Mouse (Mus musculus): ENCODE data around the gene Zyx. TPM values are rescaled to one million over a fixed set of nuclear protein-coding genes. Genes with fewer than 3 reads are reported as not detected.

The Zyx gene
- polyA plus RNA-seq, 1 experiment from 2014 or later = 60.2 TPM

- Histone ChIP-seq H3K27me3 (ENCODE audit: control insufficient read depth, insufficient read depth, low read length) (peaks cover 2% of the 10 kb centered on the region), H3K9me3 (ENCODE audit: control insufficient read depth, low read length) (no peaks in the 10 kb centered on the region), H3K4me3 (ENCODE audit: low read depth, low read length) (no peak overlapping the region), H3K9ac (ENCODE audit: low read length) (no peak overlapping the region), H3K27ac (ENCODE audit: low read depth, low read length) (no peak overlapping the region), H3K4me1 (ENCODE audit: control insufficient read depth, insufficient read depth, low read length) (no peaks in the 10 kb centered on the region), H3K4me2 (no peak overlapping the region), H3K36me3 (ENCODE audit: control insufficient read depth, insufficient read depth, low read length) (no peaks in the 10 kb centered on the region)
- DNase-seq (ENCODE audit: low spot score, missing footprints) (no peak), ATAC-seq (ENCODE audit: low FRiP score) (no peak)
- WGBS = 41% methylated on average over 3 of the region's 3 CpGs
Observed at GRCm38 (mm10) chr6:42379551-42379950, 30.1 kb downstream of the Zyx start.

- 3% methylated on average over 8 of the region's 8 CpGs for WGBS
- Histone ChIP-seq H3K4me3 (ENCODE audit: low read depth, low read length) (no peak overlapping the region), H3K36me3 (ENCODE audit: control insufficient read depth, insufficient read depth, low read length) (no peaks in the 10 kb centered on the region), H3K27me3 (ENCODE audit: control insufficient read depth, insufficient read depth, low read length) (no peaks in the 10 kb centered on the region; the same call in 1 of the 2 replicates), H3K4me2 (no peak overlapping the region), H3K4me1 (ENCODE audit: control insufficient read depth, insufficient read depth, low read length) (no peaks in the 10 kb centered on the region), H3K9me3 (ENCODE audit: control insufficient read depth, low read length) (no peaks in the 10 kb centered on the region), H3K9ac (ENCODE audit: low read length) (0 out of 2 replicates have a peak overlapping the region, but pooled peaks have one; percentile 27), H3K27ac (ENCODE audit: low read depth, low read length) (no peak overlapping the region)
- DNase-seq (ENCODE audit: low spot score, missing footprints) (peak; percentile 88), ATAC-seq (ENCODE audit: low FRiP score) (peak; percentile 47; the same call in 1 of the 2 replicates)
Observed at GRCm38 (mm10) chr6:42380416-42381144, 31.1 kb downstream of the Zyx start.

GRCm38 (mm10) chr6:42381221-42381620, 31.8 kb downstream of the Zyx start:
- DNase-seq (ENCODE audit: low spot score, missing footprints) = peak; percentile 86
- H3K27me3 ChIP-seq (ENCODE audit: control insufficient read depth, insufficient read depth, low read length) = no peaks in the 10 kb centered on the region; the same call in 1 of the 2 replicates
- H3K9ac ChIP-seq (ENCODE audit: low read length) = no peak overlapping the region
- 28% methylated on average over 2 of the region's 2 CpGs for WGBS
- no peak overlapping the region for H3K4me3 ChIP-seq (ENCODE audit: low read depth, low read length)
- no peak overlapping the region for H3K27ac ChIP-seq (ENCODE audit: low read depth, low read length)
- no peak overlapping the region for H3K4me2 ChIP-seq
- no peaks in the 10 kb centered on the region for H3K9me3 ChIP-seq (ENCODE audit: control insufficient read depth, low read length)
- no peaks in the 10 kb centered on the region for H3K4me1 ChIP-seq (ENCODE audit: control insufficient read depth, insufficient read depth, low read length)
- no peak for ATAC-seq (ENCODE audit: low FRiP score)
- H3K36me3 ChIP-seq (ENCODE audit: control insufficient read depth, insufficient read depth, low read length) = no peaks in the 10 kb centered on the region

GRCm38 (mm10) chr6:42381916-42382381, 32.5 kb downstream of the Zyx start:
- Histone ChIP-seq H3K27me3 (ENCODE audit: control insufficient read depth, insufficient read depth, low read length) (no peaks in the 10 kb centered on the region), H3K9ac (ENCODE audit: low read length) (no peak overlapping the region), H3K4me2 (no peak overlapping the region), H3K9me3 (ENCODE audit: control insufficient read depth, low read length) (no peaks in the 10 kb centered on the region), H3K4me3 (ENCODE audit: low read depth, low read length) (no peak overlapping the region), H3K36me3 (ENCODE audit: control insufficient read depth, insufficient read depth, low read length) (no peaks in the 10 kb centered on the region), H3K27ac (ENCODE audit: low read depth, low read length) (no peak overlapping the region), H3K4me1 (ENCODE audit: control insufficient read depth, insufficient read depth, low read length) (no peaks in the 10 kb centered on the region)
- WGBS = 76% methylated on average over 9 of the region's 9 CpGs
- DNase-seq (ENCODE audit: low spot score, missing footprints) (peak; percentile 68), ATAC-seq (ENCODE audit: low FRiP score) (no peak)

GRCm38 (mm10) chr6:42383360-42383759, 33.9 kb downstream of the Zyx start:
- Histone ChIP-seq H3K4me3 (ENCODE audit: low read depth, low read length) (no peak overlapping the region), H3K4me2 (no peak overlapping the region), H3K4me1 (ENCODE audit: control insufficient read depth, insufficient read depth, low read length) (no peaks in the 10 kb centered on the region), H3K36me3 (ENCODE audit: control insufficient read depth, insufficient read depth, low read length) (no peaks in the 10 kb centered on the region), H3K27ac (ENCODE audit: low read depth, low read length) (no peak overlapping the region), H3K27me3 (ENCODE audit: control insufficient read depth, insufficient read depth, low read length) (no peaks in the 10 kb centered on the region), H3K9ac (ENCODE audit: low read length) (no peak overlapping the region), H3K9me3 (ENCODE audit: control insufficient read depth, low read length) (no peaks in the 10 kb centered on the region)
- WGBS = 91% methylated on average over 5 of the region's 5 CpGs
- DNase-seq (ENCODE audit: low spot score, missing footprints) (peak; percentile 51), ATAC-seq (ENCODE audit: low FRiP score) (no peak)

- Histone ChIP-seq H3K36me3 (ENCODE audit: control insufficient read depth, insufficient read depth, low read length) (no peaks in the 10 kb centered on the region), H3K9ac (ENCODE audit: low read length) (no peak overlapping the region), H3K4me1 (ENCODE audit: control insufficient read depth, insufficient read depth, low read length) (no peaks in the 10 kb centered on the region), H3K27ac (ENCODE audit: low read depth, low read length) (no peak overlapping the region), H3K9me3 (ENCODE audit: control insufficient read depth, low read length) (no peaks in the 10 kb centered on the region), H3K4me2 (no peak overlapping the region), H3K4me3 (ENCODE audit: low read depth, low read length) (no peak overlapping the region), H3K27me3 (ENCODE audit: control insufficient read depth, insufficient read depth, low read length) (no peaks in the 10 kb centered on the region)
- 85% methylated on average over 4 of the region's 4 CpGs for WGBS
- peak; percentile 21 for DNase-seq (ENCODE audit: low spot score, missing footprints)
- no peak for ATAC-seq (ENCODE audit: low FRiP score)
Observed at GRCm38 (mm10) chr6:42385635-42386034, 36.2 kb downstream of the Zyx start.

GRCm38 (mm10) chr6:42391796-42392330, 42.4 kb downstream of the Zyx start:
- 60% methylated on average over 2 of the region's 2 CpGs for WGBS
- ATAC-seq (ENCODE audit: low FRiP score) = no peak
- no peak overlapping the region for H3K27ac ChIP-seq (ENCODE audit: low read depth, low read length)
- H3K4me1 ChIP-seq (ENCODE audit: control insufficient read depth, insufficient read depth, low read length) = no peaks in the 10 kb centered on the region
- no peaks in the 10 kb centered on the region for H3K36me3 ChIP-seq (ENCODE audit: control insufficient read depth, insufficient read depth, low read length)
- no peaks in the 10 kb centered on the region for H3K9me3 ChIP-seq (ENCODE audit: control insufficient read depth, low read length)
- H3K4me3 ChIP-seq (ENCODE audit: low read depth, low read length) = no peak overlapping the region
- no peaks in the 10 kb centered on the region for H3K27me3 ChIP-seq (ENCODE audit: control insufficient read depth, insufficient read depth, low read length)
- no peak for DNase-seq (ENCODE audit: low spot score, missing footprints)
- H3K4me2 ChIP-seq = no peak overlapping the region
- H3K9ac ChIP-seq (ENCODE audit: low read length) = no peak overlapping the region

- ATAC-seq (ENCODE audit: low FRiP score) (no peak), DNase-seq (ENCODE audit: low spot score, missing footprints) (no peak)
- Histone ChIP-seq H3K4me2 (no peak overlapping the region), H3K27me3 (ENCODE audit: control insufficient read depth, insufficient read depth, low read length) (no peaks in the 10 kb centered on the region), H3K9me3 (ENCODE audit: control insufficient read depth, low read length) (no peaks in the 10 kb centered on the region), H3K36me3 (ENCODE audit: control insufficient read depth, insufficient read depth, low read length) (no peaks in the 10 kb centered on the region), H3K4me3 (ENCODE audit: low read depth, low read length) (no peak overlapping the region), H3K27ac (ENCODE audit: low read depth, low read length) (no peak overlapping the region), H3K9ac (ENCODE audit: low read length) (no peak overlapping the region), H3K4me1 (ENCODE audit: control insufficient read depth, insufficient read depth, low read length) (no peaks in the 10 kb centered on the region)
- WGBS = 78% methylated on average over 9 of the region's 9 CpGs
Observed at GRCm38 (mm10) chr6:42395960-42396809, 46.8 kb downstream of the Zyx start.
